Mouse (Mus musculus) embryonic facial prominence, embryonic 13.5 days (tissue): ENCODE data around the gene Kin. TPM values are rescaled to one million over a fixed set of nuclear protein-coding genes. Genes with fewer than 3 reads are reported as not detected.

Experiments used
- polyA plus RNA-seq: library from polyadenylated mRNA; unstranded; fragments of >200 nt; fragmentation: Nextera tagmentation; extraction: Ambion mirVana; gene quantifications from 2 replicates; pipeline ENCODE4 v1.2.1, GENCODE M21; 2015

Kin gene
- polyA plus RNA-seq, 1 experiment from 2014 or later: 33.3 TPM

Other genes with a start within 250 kb of the Kin start
- gene 4930412O13Rik, start 199.3 kb upstream of the Kin start, polyA plus RNA-seq: 1.0 TPM in 1 of 2 replicates, not detected in the other
- 0.70 and 0.79 TPM in 2 replicates for gene 9230102O04Rik, start 191.1 kb upstream of the Kin start, polyA plus RNA-seq
- 21.7 and 29.8 TPM in 2 replicates for gene Gata3, start 190.6 kb upstream of the Kin start, polyA plus RNA-seq
- 15.5 and 16.3 TPM in 2 replicates for gene Taf3, start 32.0 kb upstream of the Kin start, polyA plus RNA-seq
- 501 and 563 TPM in 2 replicates for gene Atp5c1, start 83 bp upstream of the Kin start, polyA plus RNA-seq
- 0.08 and 3.0 TPM in 2 replicates for gene Itih2, start 50.8 kb downstream of the Kin start, polyA plus RNA-seq
- 5.0 and 6.5 TPM in 2 replicates for gene Itih5, start 73.0 kb downstream of the Kin start, polyA plus RNA-seq